Mouse (Mus musculus): ENCODE measurements around the gene 2610028H24Rik. TPM values are rescaled to one million over a fixed set of nuclear protein-coding genes. Genes with fewer than 3 reads are reported as not detected.

The 2610028H24Rik gene
- not detected in 2 replicates for polyA plus RNA-seq (2015; fragmentation: Nextera tagmentation; extraction: Ambion mirVana)

GRCm38 (mm10) chr10:76448851-76449250 lies at the start of gene 2610028H24Rik:
TSS of gene 2610028H24Rik (plus strand) at chr10:76449081.
- no peak within 1 kb of the TSS for H3K27ac ChIP-seq (ENCODE audit: low read depth, low read length)
- H3K4me3 ChIP-seq (ENCODE audit: low read depth, low read length): no peak within 1 kb of the TSS
- 59% methylated on average over 5 of the region's 5 CpGs for WGBS
- no peaks in the 10 kb centered on the region for H3K27me3 ChIP-seq (replicated peaks; ENCODE audit: control insufficient read depth, insufficient read depth, low read length)
- peaks cover under 1% of the 10 kb centered on the region; the same call in 1 of the 2 replicates for H3K4me1 ChIP-seq (replicated peaks; ENCODE audit: control insufficient read depth, insufficient read depth, low read length)
- no peak within 1 kb of the TSS for H3K4me2 ChIP-seq (replicated peaks; ENCODE audit: low read depth)
- TF ChIP-seq CTCF (IDR thresholded peaks at IDR 0.05; ENCODE audit: low read depth): no peak
- no peaks in the 10 kb centered on the region for H3K9me3 ChIP-seq (ENCODE audit: control insufficient read depth)
- no peaks in the 10 kb centered on the region for H3K36me3 ChIP-seq (ENCODE audit: control insufficient read depth, insufficient read depth)
- ATAC-seq: no peak
- no peak within 1 kb of the TSS for H3K9ac ChIP-seq (ENCODE audit: low read depth, low read length)

- 94% methylated on average over 10 of the region's 10 CpGs for WGBS
- Histone ChIP-seq H3K27me3 (replicated peaks; ENCODE audit: control insufficient read depth, insufficient read depth, low read length) (no peaks in the 10 kb centered on the region), H3K4me1 (replicated peaks; ENCODE audit: control insufficient read depth, insufficient read depth, low read length) (no peaks in the 10 kb centered on the region), H3K9me3 (ENCODE audit: control insufficient read depth) (no peaks in the 10 kb centered on the region), H3K4me3 (ENCODE audit: low read depth, low read length) (no peak overlapping the region), H3K9ac (ENCODE audit: low read depth, low read length) (no peak overlapping the region), H3K36me3 (ENCODE audit: control insufficient read depth, insufficient read depth) (peaks cover 84% of the 10 kb centered on the region), H3K27ac (ENCODE audit: low read depth, low read length) (no peak overlapping the region), H3K4me2 (replicated peaks; ENCODE audit: low read depth) (no peak overlapping the region)
- no peak for ATAC-seq
- no peak for TF ChIP-seq CTCF (IDR thresholded peaks at IDR 0.05; ENCODE audit: low read depth)
Measured at GRCm38 (mm10) chr10:76408520-76408919, 40.4 kb upstream of the 2610028H24Rik start.

- Histone ChIP-seq H3K9me3 (ENCODE audit: control insufficient read depth) (no peaks in the 10 kb centered on the region), H3K4me1 (replicated peaks; ENCODE audit: control insufficient read depth, insufficient read depth, low read length) (no peaks in the 10 kb centered on the region), H3K27me3 (replicated peaks; ENCODE audit: control insufficient read depth, insufficient read depth, low read length) (no peaks in the 10 kb centered on the region), H3K4me2 (replicated peaks; ENCODE audit: low read depth) (no peak overlapping the region), H3K27ac (ENCODE audit: low read depth, low read length) (no peak overlapping the region), H3K9ac (ENCODE audit: low read depth, low read length) (no peak overlapping the region), H3K4me3 (ENCODE audit: low read depth, low read length) (no peak overlapping the region), H3K36me3 (ENCODE audit: control insufficient read depth, insufficient read depth) (peaks cover 90% of the 10 kb centered on the region)
- 87% methylated on average over 12 of the region's 12 CpGs for WGBS
- TF ChIP-seq CTCF (IDR thresholded peaks at IDR 0.05; ENCODE audit: low read depth): no peak
- ATAC-seq: no peak
Measured at GRCm38 (mm10) chr10:76416811-76417210, 32.1 kb upstream of the 2610028H24Rik start.

- Histone ChIP-seq H3K9me3 (ENCODE audit: control insufficient read depth) (no peaks in the 10 kb centered on the region), H3K9ac (ENCODE audit: low read depth, low read length) (no peak overlapping the region), H3K36me3 (ENCODE audit: control insufficient read depth, insufficient read depth) (peaks cover 81% of the 10 kb centered on the region), H3K4me2 (replicated peaks; ENCODE audit: low read depth) (no peak overlapping the region), H3K4me1 (replicated peaks; ENCODE audit: control insufficient read depth, insufficient read depth, low read length) (no peaks in the 10 kb centered on the region), H3K4me3 (ENCODE audit: low read depth, low read length) (no peak overlapping the region), H3K27ac (ENCODE audit: low read depth, low read length) (no peak overlapping the region), H3K27me3 (replicated peaks; ENCODE audit: control insufficient read depth, insufficient read depth, low read length) (no peaks in the 10 kb centered on the region)
- 98% methylated on average over 7 of the region's 7 CpGs for WGBS
- no peak for TF ChIP-seq CTCF (IDR thresholded peaks at IDR 0.05; ENCODE audit: low read depth)
- no peak for ATAC-seq
Measured at GRCm38 (mm10) chr10:76425674-76426073, 23.2 kb upstream of the 2610028H24Rik start.

- no peak for ATAC-seq
- Histone ChIP-seq H3K4me3 (ENCODE audit: low read depth, low read length) (no peak overlapping the region), H3K27me3 (replicated peaks; ENCODE audit: control insufficient read depth, insufficient read depth, low read length) (no peaks in the 10 kb centered on the region), H3K4me2 (replicated peaks; ENCODE audit: low read depth) (no peak overlapping the region), H3K4me1 (replicated peaks; ENCODE audit: control insufficient read depth, insufficient read depth, low read length) (no peaks in the 10 kb centered on the region), H3K9me3 (ENCODE audit: control insufficient read depth) (no peaks in the 10 kb centered on the region), H3K36me3 (ENCODE audit: control insufficient read depth, insufficient read depth) (peaks cover 94% of the 10 kb centered on the region), H3K9ac (ENCODE audit: low read depth, low read length) (no peak overlapping the region), H3K27ac (ENCODE audit: low read depth, low read length) (no peak overlapping the region)
- no peak for TF ChIP-seq CTCF (IDR thresholded peaks at IDR 0.05; ENCODE audit: low read depth)
- WGBS: 94% methylated on average over 11 of the region's 11 CpGs
Measured at GRCm38 (mm10) chr10:76433925-76434324, 15.0 kb upstream of the 2610028H24Rik start.

- 78% methylated on average over 9 of the region's 9 CpGs for WGBS
- no peak for ATAC-seq
- peaks cover 52% of the 10 kb centered on the region for H3K36me3 ChIP-seq (ENCODE audit: control insufficient read depth, insufficient read depth)
- no peaks in the 10 kb centered on the region for H3K27me3 ChIP-seq (replicated peaks; ENCODE audit: control insufficient read depth, insufficient read depth, low read length)
- no peak overlapping the region for H3K4me3 ChIP-seq (ENCODE audit: low read depth, low read length)
- H3K27ac ChIP-seq (ENCODE audit: low read depth, low read length): no peak overlapping the region
- H3K4me1 ChIP-seq (replicated peaks; ENCODE audit: control insufficient read depth, insufficient read depth, low read length): 0 out of 2 replicates have a peak, but pooled peaks cover 4% of the 10 kb centered on the region
- no peak overlapping the region for H3K4me2 ChIP-seq (replicated peaks; ENCODE audit: low read depth)
- H3K9ac ChIP-seq (ENCODE audit: low read depth, low read length): no peak overlapping the region
- TF ChIP-seq CTCF (IDR thresholded peaks at IDR 0.05; ENCODE audit: low read depth): no peak
- H3K9me3 ChIP-seq (ENCODE audit: control insufficient read depth): no peaks in the 10 kb centered on the region
Measured at GRCm38 (mm10) chr10:76439107-76439890, 9.6 kb upstream of the 2610028H24Rik start.
